Mouse (Mus musculus): ENCODE results near the gene Slc39a10.

Gene Slc39a10

GRCm38 (mm10) chr1:46892752-46893151, at the start of gene Slc39a10:
Gene Slc39a10 (minus strand): TSS chr1:46892852.
- no peak for DNase-seq (ENCODE audit: low spot score)

DNA sequence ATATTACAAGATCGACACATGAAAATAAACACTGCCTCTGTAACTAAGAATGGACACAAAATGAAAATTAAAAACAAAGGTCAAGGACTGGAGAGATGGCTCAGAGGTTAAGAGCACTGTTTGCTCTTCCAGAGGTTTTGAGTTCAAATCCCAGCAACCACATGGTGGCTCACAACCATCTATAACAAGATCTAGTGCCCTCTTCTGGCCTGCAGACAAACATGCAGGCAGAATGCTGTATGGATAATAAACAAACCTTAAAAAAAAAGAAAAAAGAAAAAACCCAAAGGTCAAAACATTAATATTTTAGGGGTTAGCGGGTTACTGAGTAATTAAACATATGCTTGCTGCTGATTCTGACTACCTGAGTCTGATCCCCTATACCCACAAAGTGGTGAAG, 46.6 kb upstream of the Slc39a10 start:
- DNase-seq (ENCODE audit: low spot score) = no peak

GRCm38 (mm10) chr1:46937641-46938040, 45.0 kb upstream of the Slc39a10 start:
- no peak for DNase-seq (ENCODE audit: low spot score)

GRCm38 (mm10) chr1:46927104-46927503, 34.5 kb upstream of the Slc39a10 start:
- no peak for DNase-seq (ENCODE audit: low spot score)

GRCm38 (mm10) chr1:46926239-46926638, 33.6 kb upstream of the Slc39a10 start:
- DNase-seq (ENCODE audit: low spot score) = no peak

DNA sequence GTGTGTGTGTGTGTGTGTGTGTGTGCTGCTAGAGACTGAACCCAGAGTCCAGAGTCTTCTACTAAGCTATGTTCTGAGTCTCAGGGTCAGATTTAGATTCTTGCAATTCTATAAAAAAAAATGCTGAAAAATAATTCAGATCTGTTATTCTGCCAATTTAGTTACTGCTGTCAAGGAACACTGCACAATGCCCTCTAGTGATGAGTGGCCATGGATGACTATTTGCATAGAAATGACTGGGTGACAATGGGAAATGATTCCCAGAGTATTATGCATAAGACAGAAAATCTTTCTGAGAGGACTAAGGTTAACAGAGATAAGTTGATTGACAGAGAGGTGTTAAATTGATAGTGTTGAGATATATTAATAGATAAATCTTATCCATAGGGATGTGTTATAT, 32.3 kb upstream of the Slc39a10 start:
- no peak for DNase-seq (ENCODE audit: low spot score)

GRCm38 (mm10) chr1:46922904-46923303, 30.3 kb upstream of the Slc39a10 start:
- no peak for DNase-seq (ENCODE audit: low spot score)

DNA sequence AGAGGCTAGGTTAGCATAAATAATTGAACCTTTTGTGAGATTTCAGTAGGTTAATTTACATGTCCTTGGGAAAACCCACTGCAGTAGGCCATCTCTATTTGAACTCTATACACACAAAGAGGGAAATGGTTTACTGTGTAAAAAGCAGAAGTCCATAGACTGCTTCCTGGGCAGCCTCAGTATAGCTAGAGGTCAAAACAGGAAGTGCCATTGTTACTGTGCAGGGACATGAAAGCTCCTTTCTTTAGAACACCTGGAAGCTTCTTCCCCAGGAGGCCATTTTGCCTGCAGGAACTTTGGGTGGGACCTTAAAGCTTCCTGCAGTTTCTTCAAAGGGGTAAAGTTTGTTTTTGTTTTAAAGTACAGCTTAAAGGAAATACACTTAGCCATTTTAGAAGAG, 29.0 kb upstream of the Slc39a10 start:
- no peak for DNase-seq (ENCODE audit: low spot score)

- no peak for DNase-seq (ENCODE audit: low spot score)
Measured at GRCm38 (mm10) chr1:46916237-46916636, 23.6 kb upstream of the Slc39a10 start.

DNA sequence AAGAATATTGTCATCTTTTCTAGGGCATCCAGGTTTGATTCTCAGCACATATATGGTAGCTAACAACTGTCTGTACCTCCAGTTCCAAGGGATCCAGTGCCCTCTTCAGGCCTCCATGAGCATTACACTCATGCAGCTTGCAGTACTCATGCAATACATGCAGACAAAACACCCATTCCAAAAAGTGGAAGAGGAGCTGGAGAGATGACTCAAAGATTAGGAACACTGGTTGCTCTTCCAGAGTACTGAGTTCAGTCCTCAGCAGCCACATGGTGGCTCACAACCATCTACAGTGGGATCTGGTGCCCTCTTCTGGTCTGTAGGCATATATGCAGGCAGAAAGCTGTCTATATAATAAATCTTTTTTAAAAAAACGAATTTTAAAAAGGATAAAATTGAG, 21.7 kb upstream of the Slc39a10 start:
- DNase-seq (ENCODE audit: low spot score) = no peak

DNA sequence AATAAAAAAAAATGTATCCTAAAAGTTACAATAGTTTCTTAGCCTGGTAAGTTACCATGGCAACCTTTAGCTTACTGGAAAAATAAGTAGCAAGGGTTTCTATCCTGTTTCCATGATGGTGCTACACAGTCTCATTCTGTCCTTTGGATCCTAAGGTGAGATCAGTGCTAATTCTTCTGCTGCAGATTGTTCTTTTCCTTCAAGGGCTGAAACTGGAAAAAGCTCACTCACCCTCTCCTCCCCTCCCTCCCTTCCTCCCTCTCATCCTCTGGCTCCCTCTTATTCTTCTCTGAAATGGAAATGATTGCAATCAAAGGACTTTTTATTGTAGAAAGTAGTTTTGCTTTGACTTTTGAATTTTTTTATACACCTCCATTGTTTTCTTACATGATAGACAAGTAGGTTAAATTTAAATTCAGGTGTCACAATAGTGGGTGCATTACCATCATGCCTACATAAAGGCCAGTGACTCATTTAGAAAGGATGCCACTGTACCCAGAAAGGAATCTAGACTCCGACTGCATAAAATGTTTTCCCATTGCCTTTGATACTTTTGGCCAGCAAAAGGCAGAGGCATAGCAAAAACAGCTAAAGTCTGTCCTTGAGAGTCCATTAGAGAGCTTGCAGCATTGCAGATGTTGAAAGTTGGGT, 20.0 kb upstream of the Slc39a10 start:
- no peak for DNase-seq (ENCODE audit: low spot score)

DNA sequence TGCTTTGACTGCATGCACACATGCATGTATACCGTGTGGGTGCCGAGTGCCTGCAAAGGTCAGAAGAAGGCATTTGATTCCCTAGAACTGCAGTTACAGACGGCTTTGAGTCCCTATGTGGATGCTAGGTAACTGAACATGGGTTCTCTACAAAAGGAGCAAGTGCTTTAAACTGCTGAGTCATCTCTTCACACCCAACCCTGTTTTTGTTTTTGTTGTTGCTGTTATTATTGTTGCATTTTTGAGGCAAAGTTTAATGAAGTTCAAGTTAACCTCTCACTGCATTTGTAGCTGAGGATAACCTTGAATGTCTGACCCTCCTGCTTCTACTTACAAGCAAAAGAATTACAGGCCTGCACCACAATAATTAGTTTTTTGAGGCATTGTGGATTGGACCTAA, 17.5 kb upstream of the Slc39a10 start:
- DNase-seq (ENCODE audit: low spot score) = no peak

DNA sequence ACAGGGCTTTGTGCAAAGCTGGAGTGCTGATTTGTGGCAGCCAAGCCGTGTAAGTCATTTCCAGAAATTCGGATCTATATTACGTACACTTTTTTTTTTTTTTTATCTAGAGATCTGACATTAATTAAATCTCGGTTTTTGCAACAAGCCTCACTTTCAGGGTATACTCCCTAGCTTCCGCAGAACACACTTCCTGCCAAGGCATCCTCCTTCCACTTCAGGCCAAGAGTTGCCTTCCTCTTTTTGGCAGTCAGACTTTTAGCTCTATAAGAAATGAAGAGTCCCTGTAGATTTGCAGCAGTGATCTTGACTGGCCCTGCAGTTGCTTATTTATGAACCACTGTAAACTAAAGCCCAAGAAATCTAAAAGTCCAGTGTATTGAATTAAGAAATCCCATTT, 13.1 kb upstream of the Slc39a10 start:
- DNase-seq (ENCODE audit: low spot score) = no peak

DNA sequence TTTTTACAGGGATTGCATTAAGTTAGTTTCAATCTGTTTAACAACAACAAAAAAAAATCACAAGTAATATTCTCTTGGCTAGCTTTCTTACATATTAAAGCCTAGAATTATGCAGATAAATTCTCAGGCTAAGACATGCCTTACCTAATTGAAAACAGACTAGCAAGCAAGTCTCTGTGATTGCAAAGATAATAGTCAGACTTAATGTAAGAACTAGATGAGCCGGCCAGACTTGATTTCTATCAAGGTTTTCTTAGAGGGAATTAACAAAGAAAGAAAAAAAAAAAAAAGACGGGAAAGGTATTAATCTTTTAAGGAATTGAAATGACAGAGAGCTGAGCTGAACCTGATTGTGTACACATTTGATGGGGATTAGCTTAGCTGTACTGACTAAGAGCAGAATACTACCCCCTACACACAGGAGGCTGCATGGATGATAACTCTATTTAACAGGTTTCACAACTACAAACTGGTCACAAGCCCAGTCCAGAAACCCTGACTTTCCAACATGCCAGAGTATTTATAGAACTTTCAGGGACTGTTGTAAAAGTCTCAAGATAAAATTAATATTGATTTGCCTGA, 9.5 kb upstream of the Slc39a10 start:
- no peak for DNase-seq (ENCODE audit: low spot score)

DNA sequence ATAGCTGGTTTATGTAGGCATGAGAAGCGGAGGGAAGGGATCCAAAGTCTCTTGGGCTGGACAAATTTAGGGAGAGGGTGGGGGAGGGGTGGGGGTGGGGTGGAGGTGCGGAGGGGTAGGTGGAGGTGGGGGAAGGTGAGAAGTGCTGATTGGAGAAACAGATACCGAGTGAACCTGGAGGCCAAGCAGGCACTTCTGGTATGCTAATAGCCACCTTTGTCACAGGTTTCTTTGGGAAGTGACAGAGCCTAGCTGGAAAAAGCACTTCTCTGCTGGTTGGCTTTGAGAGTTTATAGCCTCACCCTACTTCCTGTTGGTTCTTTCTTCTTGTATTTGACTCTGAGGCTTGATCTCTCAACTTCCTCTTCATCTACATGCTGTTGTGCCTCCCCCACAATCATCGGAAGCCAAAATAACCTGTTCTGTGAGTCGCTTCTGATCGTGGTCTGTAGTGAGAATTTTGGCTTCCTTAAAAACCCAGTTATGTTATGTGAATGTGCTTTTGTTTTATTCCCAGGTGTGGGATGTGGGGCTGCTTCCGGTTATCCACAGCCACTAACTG, 1.7 kb upstream of the Slc39a10 start:
- DNase-seq (ENCODE audit: low spot score) = no peak

DNA sequence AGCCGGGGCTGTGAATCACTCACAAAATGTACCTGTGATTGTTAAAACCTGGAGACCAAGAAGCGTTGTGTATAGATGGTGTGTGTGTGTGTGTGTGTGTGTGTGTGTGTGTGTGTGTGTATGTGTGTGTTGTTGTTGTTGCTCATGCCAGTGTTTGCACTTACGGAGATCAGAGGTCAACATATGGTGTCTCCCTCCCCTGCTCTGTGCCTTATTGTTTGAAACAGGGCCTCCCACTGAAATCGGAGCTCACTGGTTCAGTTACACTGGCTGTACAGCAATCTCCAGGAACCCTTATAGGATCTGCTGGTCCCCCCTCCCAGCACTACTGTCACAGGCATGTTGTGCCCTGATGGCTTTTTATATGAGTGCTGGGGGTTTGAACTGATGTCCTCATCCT, 3.9 kb downstream of the Slc39a10 start:
- DNase-seq (ENCODE audit: low spot score) = no peak

DNA sequence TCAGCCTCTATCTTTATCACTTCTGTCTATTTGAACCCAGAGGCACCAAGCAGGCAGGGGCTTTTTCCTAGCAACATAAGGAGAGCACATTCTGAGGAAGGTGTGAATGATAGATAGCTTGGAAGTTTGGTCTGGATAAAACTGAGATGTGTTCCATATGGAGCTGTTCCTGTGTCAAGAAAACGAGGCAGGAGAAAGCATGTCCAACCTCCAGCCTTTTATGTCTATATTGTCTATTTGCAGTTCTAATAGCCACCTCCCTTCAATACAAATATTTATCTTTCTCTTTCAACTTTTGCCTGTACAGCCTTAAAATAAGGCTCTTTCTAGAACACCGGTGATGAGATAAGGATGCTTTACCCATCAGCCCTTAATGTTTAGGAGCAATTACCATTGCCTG, 4.3 kb downstream of the Slc39a10 start:
- DNase-seq (ENCODE audit: low spot score) = no peak

DNA sequence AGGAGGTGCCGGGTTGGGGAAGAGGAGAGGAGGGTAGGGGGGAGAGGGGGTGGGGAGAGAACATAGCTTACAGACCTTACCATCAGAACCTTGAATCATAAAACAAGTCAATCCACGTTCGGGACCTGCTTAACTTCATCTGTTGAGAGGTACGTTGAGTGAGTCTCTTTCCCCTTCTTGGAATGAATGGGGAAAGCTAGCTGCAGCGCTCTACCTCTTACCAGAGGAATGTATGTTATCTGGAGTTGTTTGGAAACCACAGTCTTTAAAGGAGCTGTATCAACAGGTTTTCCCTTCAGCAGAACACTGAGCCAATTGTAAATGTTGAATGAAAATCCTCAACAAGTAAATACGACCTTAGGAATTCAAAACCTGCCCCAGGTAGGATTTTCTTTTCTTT, 4.7 kb downstream of the Slc39a10 start:
- DNase-seq (ENCODE audit: low spot score) = no peak

DNA sequence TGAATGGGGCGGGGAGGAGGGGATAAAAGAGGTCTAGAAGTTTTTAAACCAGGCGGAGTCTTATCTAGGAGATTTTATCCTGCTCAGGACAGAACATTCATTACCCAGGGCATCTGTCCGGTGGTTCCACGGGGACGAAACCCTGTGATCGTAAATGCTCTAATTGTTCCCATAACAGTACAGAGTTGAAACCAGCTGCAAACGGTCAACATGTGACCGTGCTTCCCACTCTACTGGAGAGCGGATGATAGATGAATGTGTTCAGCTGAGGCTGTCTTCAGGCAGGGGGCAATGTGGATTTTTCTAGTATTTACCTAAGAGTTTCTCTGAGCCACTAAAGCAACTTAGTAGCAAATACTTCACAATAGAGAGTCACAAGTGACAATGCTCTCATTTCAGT, 6.6 kb downstream of the Slc39a10 start:
- DNase-seq (ENCODE audit: low spot score) = no peak

- DNase-seq (ENCODE audit: low spot score) = no peak
Measured at GRCm38 (mm10) chr1:46885231-46885630, 7.4 kb downstream of the Slc39a10 start.

DNA sequence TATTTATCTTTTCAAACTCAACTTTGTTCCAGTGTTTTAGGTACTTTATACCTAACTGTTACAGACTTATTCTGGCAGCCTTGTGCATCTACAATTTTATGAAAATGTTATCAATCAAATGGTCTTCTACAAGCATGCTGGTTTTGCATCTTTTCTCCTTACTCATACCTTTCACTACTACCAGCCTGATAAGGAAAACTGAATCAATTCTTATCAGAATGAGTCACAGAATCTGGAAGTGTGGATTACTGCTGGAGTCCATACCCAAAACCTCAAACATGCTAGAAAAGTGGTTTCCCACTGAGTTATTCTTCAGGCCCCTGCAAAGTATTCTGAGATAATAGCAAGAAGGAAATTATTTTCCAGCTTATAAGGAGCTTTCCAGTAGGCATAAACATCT, 12.7 kb downstream of the Slc39a10 start:
- DNase-seq (ENCODE audit: low spot score) = no peak

DNA sequence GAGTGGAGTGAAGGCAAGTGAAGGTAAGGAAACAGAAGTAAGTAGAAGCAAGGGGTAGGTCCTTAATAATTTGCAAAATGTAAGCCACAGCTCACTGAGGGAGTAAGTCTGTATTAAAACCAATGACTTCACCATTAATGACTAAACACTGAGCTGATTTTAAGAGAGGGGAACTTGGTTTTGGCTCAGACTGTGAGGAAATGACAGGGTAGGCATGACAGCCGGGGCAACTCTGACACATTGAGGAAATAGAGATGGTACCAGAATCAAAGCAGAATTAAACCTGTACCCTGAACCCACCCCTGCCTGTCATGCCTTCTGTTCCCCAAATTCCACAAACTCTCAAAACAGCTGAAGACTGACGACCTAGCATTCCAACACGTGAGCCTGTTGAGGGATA, 18.9 kb downstream of the Slc39a10 start:
- DNase-seq (ENCODE audit: low spot score) = no peak

DNA sequence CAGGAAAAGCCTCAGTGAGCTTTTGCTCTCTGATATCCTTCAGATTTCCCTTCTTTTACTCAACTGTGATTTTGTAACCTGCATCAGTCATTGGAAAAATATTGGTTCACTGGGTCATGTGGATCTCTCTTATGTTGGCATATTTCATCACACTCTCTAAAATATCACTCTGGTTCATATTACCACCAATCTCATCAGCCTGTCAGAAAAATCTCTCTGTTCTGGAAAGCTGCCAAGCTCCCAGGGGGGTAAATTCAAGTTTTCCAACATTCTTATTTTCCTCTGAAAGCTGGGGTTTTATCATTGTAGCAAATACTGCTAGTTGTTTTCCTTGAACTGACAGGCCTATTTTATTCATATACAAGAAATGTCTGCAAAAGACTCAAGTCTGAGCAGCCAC, 22.9 kb downstream of the Slc39a10 start:
- DNase-seq (ENCODE audit: low spot score) = no peak

All from retina, embryonic 14.5 days (tissue).